Mouse (Mus musculus) forebrain, embryonic 15.5 days (tissue): ENCODE results near the gene Tfdp1. TPM values are rescaled to one million over a fixed set of nuclear protein-coding genes. Genes with fewer than 3 reads are reported as not detected.

ENCODE experiments used
- polyA plus RNA-seq: library from polyadenylated mRNA; unstranded; fragments of >200 nt; fragmentation: Nextera tagmentation; extraction: Ambion mirVana; gene quantifications from 2 replicates; pipeline ENCODE4 v1.2.1, GENCODE M21; 2015

Tfdp1 gene
- polyA plus RNA-seq, 1 experiment from 2014 or later = 146 TPM

Other genes with a start within 250 kb of the Tfdp1 start
- gene Pcid2, start 233.3 kb upstream of the Tfdp1 start, polyA plus RNA-seq = 51.0 and 51.4 TPM in 2 replicates
- gene Cul4a, start 233.1 kb upstream of the Tfdp1 start, polyA plus RNA-seq = 68.4 and 73.8 TPM in 2 replicates
- gene Lamp1, start 179.6 kb upstream of the Tfdp1 start, polyA plus RNA-seq = 236 and 242 TPM in 2 replicates
- gene Grtp1, start 138.1 kb upstream of the Tfdp1 start, polyA plus RNA-seq = 18.7 and 23.4 TPM in 2 replicates
- gene Adprhl1, start 84.6 kb upstream of the Tfdp1 start, polyA plus RNA-seq = 0.57 TPM in 1 of 2 replicates, not detected in the other
- 35.7 and 36.6 TPM in 2 replicates for gene Dcun1d2, start 50.6 kb upstream of the Tfdp1 start, polyA plus RNA-seq
- 46.3 and 49.3 TPM in 2 replicates for gene Tmco3, start 50.6 kb upstream of the Tfdp1 start, polyA plus RNA-seq
- gene Atp4b, start 58.1 kb downstream of the Tfdp1 start, polyA plus RNA-seq = not detected in 2 replicates
- gene Grk1, start 66.3 kb downstream of the Tfdp1 start, polyA plus RNA-seq = 0.03 TPM in 1 of 2 replicates, not detected in the other
- 0.36 TPM in 1 of 2 replicates, not detected in the other for gene Tmem255b, start 96.4 kb downstream of the Tfdp1 start, polyA plus RNA-seq
- 21.1 and 23.3 TPM in 2 replicates for gene Gas6, start 155.7 kb downstream of the Tfdp1 start, polyA plus RNA-seq
- gene 1700029H14Rik, start 223.7 kb downstream of the Tfdp1 start, polyA plus RNA-seq = not detected in 2 replicates